ENCODE assay signal across 11 mouse cellular contexts in genomic region chr19:16113295-16113694, GRCm38 (mm10). TPM values are rescaled to one million over a fixed set of nuclear protein-coding genes. Genes with fewer than 3 reads are reported as not detected.
DNase-seq lines count a peak whose midpoint lies in the region; ATAC-seq and TF ChIP-seq lines count a peak whose summit lies in the region.
"Had no signal": no experiment of that assay in that cellular context is flagged by ENCODE, and none has a peak within 500 bp of the region (broad histone marks: within the 10 kb centered on the region; RNA-seq: fewer than 3 reads in every experiment).

No protein-coding gene starts in this region.

- ATAC-seq in lung, embryonic 16.5 days (ENCODE audit: low read depth) = peak; percentile 95
- ATAC-seq in kidney, postnatal 0 days (replicated peaks; ENCODE audit: low FRiP score, low read depth) = no peak; the same call in 1 of the 2 replicates

- H3K36me3 ChIP-seq in lung, embryonic 16.5 days (ENCODE audit: control insufficient read depth, insufficient read depth, low read length) = no peaks in the 10 kb centered on the region
- no peaks in the 10 kb centered on the region for H3K36me3 ChIP-seq in kidney, postnatal 0 days (ENCODE audit: insufficient read depth, low read length)
- H3K36me3 ChIP-seq: embryonic facial prominence, embryonic 12.5 days; heart, embryonic 13.5 days had no signal

- H3K27ac ChIP-seq in lung, embryonic 16.5 days (ENCODE audit: low read length) = peak overlapping the region; percentile 39; the same call in 1 of the 2 replicates
- no peak overlapping the region for H3K27ac ChIP-seq in kidney, postnatal 0 days
- H3K27ac ChIP-seq: embryonic facial prominence, embryonic 12.5 days; heart, embryonic 13.5 days had no signal

- no peaks in the 10 kb centered on the region; the same call in 1 of the 2 replicates for H3K4me1 ChIP-seq in lung, embryonic 16.5 days (replicated peaks; ENCODE audit: control insufficient read depth, insufficient read depth, low read length)
- H3K4me1 ChIP-seq in kidney, postnatal 0 days (replicated peaks; ENCODE audit: insufficient read depth, low read length) = no peaks in the 10 kb centered on the region
- H3K4me1 ChIP-seq: embryonic facial prominence, embryonic 12.5 days; heart, embryonic 13.5 days had no signal

- DNase-seq in gastrocnemius, postnatal 10 days = peak; percentile 30
- no peak for DNase-seq in gastrocnemius, adult 8-10 months (ENCODE audit: low spot score in 2 of 2)
- DNase-seq in lung, postnatal 25 days (ENCODE audit: low spot score) = no peak
- peak; percentile 95 for DNase-seq in cerebellum, adult 9-11 months
- peak; percentile 18 for DNase-seq in kidney, postnatal 0 days (ENCODE audit: low spot score)
- DNase-seq in left cerebral cortex, adult 9 months (ENCODE audit: low spot score in 2 of 2) = no peak
- DNase-seq in T-cell, adult 2 months (ENCODE audit: low spot score) = no peak
- DNase-seq: adrenal gland, adult 2 months had no signal

- H3K4me2 ChIP-seq in lung, embryonic 16.5 days (ENCODE audit: low read depth, low read length) = no peak overlapping the region
- H3K4me2 ChIP-seq in kidney, postnatal 0 days (ENCODE audit: low read length) = no peak overlapping the region
- H3K4me2 ChIP-seq: embryonic facial prominence, embryonic 12.5 days; heart, embryonic 13.5 days had no signal

- TF ChIP-seq CTCF in kidney, postnatal 0 days (IDR thresholded peaks at IDR 0.05; ENCODE audit: low read depth) = no peak

- H3K9ac ChIP-seq in lung, embryonic 16.5 days (ENCODE audit: low read length) = no peak overlapping the region
- H3K9ac ChIP-seq in kidney, postnatal 0 days (ENCODE audit: low read depth, low read length) = no peak overlapping the region
- H3K9ac ChIP-seq: embryonic facial prominence, embryonic 12.5 days; heart, embryonic 13.5 days had no signal

- no peaks in the 10 kb centered on the region for H3K27me3 ChIP-seq in lung, embryonic 16.5 days (ENCODE audit: control insufficient read depth, insufficient read depth, low read depth, low read length)
- no peaks in the 10 kb centered on the region for H3K27me3 ChIP-seq in kidney, postnatal 0 days (ENCODE audit: insufficient read depth, low read length)
- H3K27me3 ChIP-seq: embryonic facial prominence, embryonic 12.5 days; heart, embryonic 13.5 days had no signal

- WGBS in lung, embryonic 16.5 days = 31% methylated on average over 1 of the region's 1 CpGs
- WGBS in kidney, postnatal 0 days = 39% methylated on average over 1 of the region's 1 CpGs

- H3K9me3 ChIP-seq in lung, embryonic 16.5 days (ENCODE audit: control insufficient read depth, low read length) = no peaks in the 10 kb centered on the region
- H3K9me3 ChIP-seq in kidney, postnatal 0 days (replicated peaks; ENCODE audit: low read length) = no peaks in the 10 kb centered on the region
- H3K9me3 ChIP-seq: embryonic facial prominence, embryonic 12.5 days; heart, embryonic 13.5 days had no signal

- H3K4me3 ChIP-seq in lung, embryonic 16.5 days (ENCODE audit: low read length) = no peak overlapping the region
- no peak overlapping the region for H3K4me3 ChIP-seq in kidney, postnatal 0 days (replicated peaks; ENCODE audit: low read depth, low read length)
- H3K4me3 ChIP-seq: embryonic facial prominence, embryonic 12.5 days; heart, embryonic 13.5 days had no signal

RNA-seq across cellular contexts. Expression of gene Gnaq, which starts 19.3 kb away (rescaled TPM):
- total RNA-seq in gastrocnemius, postnatal 10 days (2021) = 10 to 100 TPM; 23.7 to 29.4 TPM
- total RNA-seq in gastrocnemius, adult 8-10 months (2022) = 10 to 100 TPM; 11.1 to 15.0 (median 13.8) TPM
- 32.5 and 32.9 TPM in 2 replicates for polyA plus RNA-seq in lung, embryonic 16.5 days (2015; fragmentation: Nextera tagmentation; extraction: Ambion mirVana)
- polyA plus RNA-seq in kidney, postnatal 0 days (2015; fragmentation: Nextera tagmentation; extraction: Ambion mirVana) = 27.2 and 30.0 TPM in 2 replicates

Comparison
In these comparisons a context has a peak if more than half of its experiments do, and no peak if none do; other contexts are left out.
1. DNase-seq: peak in gastrocnemius, postnatal 10 days (single experiment), cerebellum, adult 9-11 months (single experiment) and kidney, postnatal 0 days (single experiment); none in gastrocnemius, adult 8-10 months (0 of 2), lung, postnatal 25 days (single experiment), left cerebral cortex, adult 9 months (0 of 2) and T-cell, adult 2 months (single experiment).